Comparison of ENCODE assay signal across 8 mouse cellular contexts in the genomic region with DNA sequence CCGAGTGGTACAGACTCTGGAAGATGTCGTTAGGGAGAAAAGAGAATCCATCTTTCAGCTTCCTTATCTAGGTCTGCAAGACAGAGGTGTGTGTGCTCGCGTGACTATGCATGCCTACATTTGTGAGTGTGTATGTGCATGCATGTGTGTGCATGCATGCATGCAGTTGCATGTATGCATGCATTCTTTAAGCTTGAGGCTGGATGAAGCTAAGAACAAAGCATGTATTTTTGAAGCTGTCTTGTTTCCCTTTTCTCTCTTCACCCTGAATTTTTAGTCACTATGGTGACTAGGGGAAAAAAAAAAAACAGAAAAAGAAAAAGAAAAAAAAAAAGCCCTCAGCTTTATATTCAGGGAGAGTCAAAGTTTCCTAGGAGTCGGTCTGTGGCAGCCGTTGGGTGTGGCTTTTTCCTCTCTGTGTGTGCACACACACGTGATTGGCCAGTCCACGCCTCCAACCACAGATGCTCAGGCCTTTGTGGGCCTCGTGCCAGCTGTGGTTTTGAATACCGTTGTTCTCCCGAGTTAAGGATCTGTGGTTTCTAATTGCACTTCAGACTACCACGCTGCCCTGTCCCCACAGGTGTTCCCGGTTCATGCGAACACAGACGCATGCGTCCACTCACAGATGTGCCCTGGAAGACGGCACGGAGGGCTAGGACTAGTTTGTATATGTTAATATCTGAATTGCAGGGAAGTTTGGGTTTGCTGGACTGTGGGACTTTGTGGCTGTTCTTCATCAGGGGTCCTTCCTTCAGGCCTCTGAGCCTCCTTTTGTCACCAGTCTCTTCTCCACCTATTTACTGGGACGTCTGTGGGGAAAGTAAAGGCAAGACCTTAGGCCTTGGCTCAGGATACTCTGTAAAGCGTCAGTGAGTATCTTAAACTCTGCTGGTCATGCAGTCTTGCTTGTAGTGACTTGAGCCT.
DNase-seq lines count a peak whose midpoint lies in the region; ATAC-seq and TF ChIP-seq lines count a peak whose summit lies in the region.

No protein-coding gene starts in this region.

- H3K27ac ChIP-seq in heart, embryonic 11.5 days (ENCODE audit: low read depth, low read length): no peak overlapping the region
- peak overlapping the region; percentile 44 for H3K27ac ChIP-seq in forebrain, embryonic 16.5 days (ENCODE audit: low read length)
- peak overlapping the region; percentile 76 for H3K27ac ChIP-seq in hindbrain, embryonic 12.5 days
- no peak overlapping the region for H3K27ac ChIP-seq in liver, embryonic 14.5 days

- no peak overlapping the region for H3K4me3 ChIP-seq in heart, embryonic 11.5 days (ENCODE audit: low read depth, low read length)
- H3K4me3 ChIP-seq in forebrain, embryonic 16.5 days (replicated peaks; ENCODE audit: low read length): no peak overlapping the region
- H3K4me3 ChIP-seq in hindbrain, embryonic 12.5 days: no peak overlapping the region
- H3K4me3 ChIP-seq in liver, embryonic 14.5 days (ENCODE audit: insufficient read depth in 1 of 2, low read depth in 2 of 2, low read length in 2 of 2): no peak overlapping the region

- no peak overlapping the region for H3K9ac ChIP-seq in heart, embryonic 11.5 days (ENCODE audit: low read depth, low read length)
- 0 out of 2 replicates have a peak overlapping the region, but pooled peaks have one; percentile 26 for H3K9ac ChIP-seq in forebrain, embryonic 16.5 days (replicated peaks; ENCODE audit: low read depth, low read length)
- H3K9ac ChIP-seq in hindbrain, embryonic 12.5 days: no peak overlapping the region
- H3K9ac ChIP-seq in liver, embryonic 14.5 days (replicated peaks): no peak overlapping the region

- H3K27me3 ChIP-seq in heart, embryonic 11.5 days (ENCODE audit: control insufficient read depth, insufficient read depth, low read length): no peaks in the 10 kb centered on the region
- H3K27me3 ChIP-seq in forebrain, embryonic 16.5 days (replicated peaks; ENCODE audit: control insufficient read depth, insufficient read depth, low read length): no peaks in the 10 kb centered on the region
- no peaks in the 10 kb centered on the region for H3K27me3 ChIP-seq in hindbrain, embryonic 12.5 days
- no peaks in the 10 kb centered on the region for H3K27me3 ChIP-seq in liver, embryonic 14.5 days (ENCODE audit: control insufficient read depth, insufficient read depth, low read length)

- ATAC-seq in heart, embryonic 11.5 days (replicated peaks; ENCODE audit: insufficient number of reproducible peaks, low FRiP score, low TSS enrichment): no peak
- ATAC-seq in forebrain, embryonic 16.5 days: peak; percentile 47; the same call in 1 of the 2 replicates
- peak; percentile 70 for ATAC-seq in hindbrain, embryonic 12.5 days (ENCODE audit: low FRiP score)
- peak; percentile 40; the same call in 1 of the 2 replicates for ATAC-seq in liver, embryonic 14.5 days (ENCODE audit: insufficient read depth)

- TF ChIP-seq EP300 in liver, embryonic 14.5 days (IDR thresholded peaks at IDR 0.05; ENCODE audit: low read depth): no peak

- TF ChIP-seq CTCF in liver, embryonic 14.5 days (IDR thresholded peaks at IDR 0.05; ENCODE audit: low read depth): no peak

- H3K36me3 ChIP-seq in heart, embryonic 11.5 days (ENCODE audit: control insufficient read depth, insufficient read depth, low read length): no peaks in the 10 kb centered on the region
- H3K36me3 ChIP-seq in forebrain, embryonic 16.5 days (ENCODE audit: control insufficient read depth, insufficient read depth): no peaks in the 10 kb centered on the region
- H3K36me3 ChIP-seq in hindbrain, embryonic 12.5 days: no peaks in the 10 kb centered on the region
- no peaks in the 10 kb centered on the region for H3K36me3 ChIP-seq in liver, embryonic 14.5 days (replicated peaks; ENCODE audit: control insufficient read depth, insufficient read depth, low read depth)

- peak; percentile 99 for DNase-seq in heart, adult 11 months
- DNase-seq in Muller cell, postnatal 12 days (ENCODE audit: inconsistent ontology term): peak; percentile 79
- peak in 2 of 3 experiments; percentile 14 to 16 for DNase-seq in liver, embryonic 14.5 days (ENCODE audit: low read depth in 3 of 3, low spot score in 3 of 3)
- DNase-seq in natural killer cell, adult 2 months (ENCODE audit: low spot score in 2 of 2): peak; percentile 19 to 31
- DNase-seq in urinary bladder, postnatal 14 days (ENCODE audit: low spot score): peak; percentile 86

- no peaks in the 10 kb centered on the region for H3K9me3 ChIP-seq in heart, embryonic 11.5 days (replicated peaks; ENCODE audit: control insufficient read depth, low read length)
- no peaks in the 10 kb centered on the region for H3K9me3 ChIP-seq in forebrain, embryonic 16.5 days (ENCODE audit: control insufficient read depth, low read length)
- H3K9me3 ChIP-seq in hindbrain, embryonic 12.5 days (replicated peaks): no peaks in the 10 kb centered on the region
- no peaks in the 10 kb centered on the region for H3K9me3 ChIP-seq in liver, embryonic 14.5 days (ENCODE audit: control insufficient read depth, low read length)

- 66% methylated on average over 20 of the region's 20 CpGs for WGBS in heart, embryonic 11.5 days (ENCODE audit: insufficient replicate concordance)
- 25% methylated on average over 20 of the region's 20 CpGs for WGBS in forebrain, embryonic 16.5 days
- WGBS in hindbrain, embryonic 12.5 days: 41% methylated on average over 20 of the region's 20 CpGs
- 18% methylated on average over 20 of the region's 20 CpGs for WGBS in liver, embryonic 14.5 days (ENCODE audit: insufficient replicate concordance)

- peaks cover 7% of the 10 kb centered on the region for H3K4me1 ChIP-seq in heart, embryonic 11.5 days (ENCODE audit: control insufficient read depth, insufficient read depth, low read length)
- H3K4me1 ChIP-seq in forebrain, embryonic 16.5 days (replicated peaks; ENCODE audit: control insufficient read depth, insufficient read depth, low read length): peaks cover 21% of the 10 kb centered on the region
- peaks cover 38% of the 10 kb centered on the region for H3K4me1 ChIP-seq in hindbrain, embryonic 12.5 days
- peaks cover 0 to 14% of the 10 kb centered on the region in 2 experiments; a peak in 2 of 4 replicates for H3K4me1 ChIP-seq in liver, embryonic 14.5 days (replicated peaks; ENCODE audit: control insufficient read depth in 2 of 2, insufficient read depth in 2 of 2, low read length in 1 of 2)

- H3K4me2 ChIP-seq in heart, embryonic 11.5 days: no peak overlapping the region
- H3K4me2 ChIP-seq in forebrain, embryonic 16.5 days (ENCODE audit: low read length): no peak overlapping the region
- H3K4me2 ChIP-seq in hindbrain, embryonic 12.5 days (replicated peaks): no peak overlapping the region
- H3K4me2 ChIP-seq in liver, embryonic 14.5 days (ENCODE audit: low read depth): no peak overlapping the region

Comparison
In these comparisons a context has a peak if more than half of its experiments do, and no peak if none do; other contexts are left out.
1. DNase-seq: peak in every context shown above with its lines; median percentile 99 in heart, adult 11 months; 86 in urinary bladder, postnatal 14 days; 79 in Muller cell, postnatal 12 days; 25 in natural killer cell, adult 2 months; 15 in liver, embryonic 14.5 days.
2. H3K27ac ChIP-seq: peak in forebrain, embryonic 16.5 days (single experiment) and hindbrain, embryonic 12.5 days (single experiment); none in heart, embryonic 11.5 days (single experiment) and liver, embryonic 14.5 days (single experiment).